Mouse (Mus musculus) heart, postnatal 0 days (tissue): ENCODE measurements around the gene Fez2. TPM values are rescaled to one million over a fixed set of nuclear protein-coding genes. Genes with fewer than 3 reads are reported as not detected.

ENCODE experiments used
- ATAC-seq: fragments of 200-750 bp; cut with Nextera tagmentation; 2 replicates; pipeline ENCODE4 v1.8.0; 2017; ENCODE audit warnings: low read depth, moderate number of reproducible peaks, moderate library complexity; ENCODE audit not compliant: insufficient read depth
- DNase-seq: peaks from one replicate; pipeline ENCODE4 v3.0.0-alpha.2; 2016; ENCODE audit warnings: low spot score
- H3K27ac ChIP-seq: fragments of 300-500 bp; sonication (generic); 2 replicates; pipeline ENCODE4 v1.5.1; 2014; ENCODE audit warnings: low read depth, mild to moderate bottlenecking
- H3K27me3 ChIP-seq: fragments of 300-500 bp; sonication (generic); 2 replicates; pipeline ENCODE4 v1.6.1; 2014; ENCODE audit warnings: low read length, mixed read lengths; ENCODE audit not compliant: control insufficient read depth, insufficient read depth
- H3K36me3 ChIP-seq: fragments of 300-500 bp; sonication (generic); replicated peaks from 2 replicates; pipeline ENCODE4 v1.6.1; 2014; ENCODE audit warnings: low read length, mixed read lengths; ENCODE audit not compliant: control insufficient read depth, insufficient read depth
- H3K4me1 ChIP-seq: fragments of 300-500 bp; sonication (generic); 2 replicates; pipeline ENCODE4 v1.6.1; 2014; ENCODE audit warnings: antibody characterized with exemption; ENCODE audit not compliant: control insufficient read depth, insufficient read depth
- H3K4me2 ChIP-seq: fragments of 300-500 bp; sonication (generic); 2 replicates; pipeline ENCODE4 v1.6.1; 2014; ENCODE audit warnings: low read depth, mild to moderate bottlenecking, low read length, moderate library complexity
- H3K4me3 ChIP-seq: fragments of 300-500 bp; sonication (generic); 2 replicates; pipeline ENCODE4 v1.5.1; 2014; ENCODE audit warnings: low read depth, low read length
- H3K9ac ChIP-seq: fragments of 300-500 bp; sonication (generic); replicated peaks from 2 replicates; pipeline ENCODE4 v1.6.1; 2014; ENCODE audit warnings: low read depth, low read length, mixed read lengths
- H3K9me3 ChIP-seq: fragments of 300-500 bp; sonication (generic); replicated peaks from 2 replicates; pipeline ENCODE4 v1.6.1; 2016; ENCODE audit warnings: low read length; ENCODE audit not compliant: control insufficient read depth
- CTCF ChIP-seq: IDR thresholded peaks from 2 replicates; pipeline ENCODE4 v1.5.1; 2016; ENCODE audit warnings: antibody characterized with exemption, control low read depth, low read depth
- EP300 ChIP-seq: IDR thresholded peaks from 2 replicates; pipeline ENCODE4 v1.6.1; 2016; ENCODE audit warnings: antibody characterized with exemption, low read depth
- WGBS: fragments of 180-500 bp; shearing (Covaris S2); extraction: QIAGEN DNeasy Blood & Tissue Kit; methylation state at CpG from one replicate; pipeline ENCODE4 v1.1.7; 2014; 5-methylcytosine and 5-hydroxymethylcytosine counted together
- polyA plus RNA-seq: library from polyadenylated mRNA; unstranded; fragments of >200 nt; fragmentation: Nextera tagmentation; extraction: Ambion mirVana; gene quantifications from 2 replicates; pipeline ENCODE4 v1.2.1, GENCODE M21; 2015
- total RNA-seq: library from RNA; depleted of rRNA; stranded (reverse); fragments of >200 nt; gene quantifications from 2 replicates; pipeline ENCODE4 v1.2.3, GENCODE M21; 2014; ENCODE audit warnings: low replicate concordance

Gene Fez2
- total and polyA plus RNA-seq, 2 experiments from 2014 or later: 65.6 to 72.3 TPM

GRCm38 (mm10) chr17:78368481-78368880, 49.5 kb downstream of the Fez2 start:
- H3K36me3 ChIP-seq: peaks cover 30% of the 10 kb centered on the region
- no peak for ATAC-seq
- no peak overlapping the region for H3K9ac ChIP-seq
- no peaks in the 10 kb centered on the region for H3K4me1 ChIP-seq
- no peak overlapping the region for H3K4me2 ChIP-seq
- H3K27ac ChIP-seq: no peak overlapping the region
- WGBS: 79% methylated on average over 8 of the region's 8 CpGs
- TF ChIP-seq EP300: no peak
- no peak for TF ChIP-seq CTCF
- DNase-seq: no peak
- H3K9me3 ChIP-seq: no peaks in the 10 kb centered on the region
- H3K4me3 ChIP-seq: no peak overlapping the region
- no peaks in the 10 kb centered on the region for H3K27me3 ChIP-seq

GRCm38 (mm10) chr17:78366070-78366469, 51.9 kb downstream of the Fez2 start:
- no peak for ATAC-seq
- H3K9me3 ChIP-seq: no peaks in the 10 kb centered on the region
- WGBS: 61% methylated on average over 7 of the region's 7 CpGs
- TF ChIP-seq EP300 (no peak), CTCF (no peak)
- no peak for DNase-seq
- no peak overlapping the region for H3K4me3 ChIP-seq
- H3K4me1 ChIP-seq: no peaks in the 10 kb centered on the region
- peaks cover 26% of the 10 kb centered on the region for H3K36me3 ChIP-seq
- H3K27ac ChIP-seq: no peak overlapping the region
- H3K27me3 ChIP-seq: no peaks in the 10 kb centered on the region
- no peak overlapping the region for H3K9ac ChIP-seq
- no peak overlapping the region for H3K4me2 ChIP-seq

GRCm38 (mm10) chr17:78364555-78365302, 53.2 kb downstream of the Fez2 start:
- Histone ChIP-seq H3K9ac (no peak overlapping the region), H3K27ac (no peak overlapping the region), H3K9me3 (no peaks in the 10 kb centered on the region), H3K36me3 (peaks cover 19% of the 10 kb centered on the region), H3K4me3 (no peak overlapping the region), H3K4me2 (no peak overlapping the region), H3K4me1 (peaks cover 6% of the 10 kb centered on the region; the same call in 1 of the 2 replicates), H3K27me3 (no peaks in the 10 kb centered on the region)
- ATAC-seq (no peak), DNase-seq (no peak)
- no peak for TF ChIP-seq EP300
- no peak for TF ChIP-seq CTCF
- 78% methylated on average over 23 of the region's 23 CpGs for WGBS

GRCm38 (mm10) chr17:78361939-78362728, 55.8 kb downstream of the Fez2 start:
- Histone ChIP-seq H3K9me3 (no peaks in the 10 kb centered on the region), H3K27me3 (no peaks in the 10 kb centered on the region), H3K4me1 (peaks cover 7% of the 10 kb centered on the region; the same call in 1 of the 2 replicates), H3K9ac (no peak overlapping the region), H3K27ac (peak overlapping the region; percentile 81), H3K36me3 (no peaks in the 10 kb centered on the region), H3K4me2 (peak overlapping the region; percentile 38; the same call in 1 of the 2 replicates), H3K4me3 (peak overlapping the region; percentile 16; the same call in 1 of the 2 replicates)
- DNase-seq (peak; percentile 51), ATAC-seq (peak; percentile 68)
- WGBS: 59% methylated on average over 13 of the region's 13 CpGs
- TF ChIP-seq CTCF (no peak), EP300 (0 out of 2 replicates have a peak, but pooled peaks have one; percentile 30)

- H3K4me1 ChIP-seq: peaks cover 7% of the 10 kb centered on the region; the same call in 1 of the 2 replicates
- H3K4me3 ChIP-seq: no peak overlapping the region
- H3K4me2 ChIP-seq: no peak overlapping the region
- no peak overlapping the region for H3K27ac ChIP-seq
- no peaks in the 10 kb centered on the region for H3K27me3 ChIP-seq
- H3K9ac ChIP-seq: no peak overlapping the region
- no peaks in the 10 kb centered on the region for H3K9me3 ChIP-seq
- 57% methylated on average over 7 of the region's 7 CpGs for WGBS
- peaks cover 13% of the 10 kb centered on the region for H3K36me3 ChIP-seq
- ATAC-seq (no peak), DNase-seq (no peak)
- TF ChIP-seq CTCF: no peak
- TF ChIP-seq EP300: no peak
Measured at GRCm38 (mm10) chr17:78358251-78358726, 59.7 kb downstream of the Fez2 start.
